Mouse (Mus musculus) lung, adult 2 months (tissue): ENCODE data around the gene Gm17509.

Experiments
- CTCF ChIP-seq: fragments of 200-500 bp; IDR thresholded peaks from 2 replicates; pipeline ENCODE4 v1.5.1; 2011; ENCODE audit warnings: mild to moderate bottlenecking, low read length, control low read depth; ENCODE audit not compliant: insufficient read depth
- POLR2A ChIP-seq: fragments of 200-500 bp; IDR thresholded peaks from 2 replicates; pipeline ENCODE4 v1.6.1; 2011; ENCODE audit warnings: low read depth, mild to moderate bottlenecking, control low read depth, low read length, borderline replicate concordance; ENCODE audit errors: extremely low read depth

- TF ChIP-seq POLR2A: no peak
- TF ChIP-seq CTCF: no peak
Measured at GRCm38 (mm10) chr13:117260704-117261103, 39.8 kb upstream of the Gm17509 start.
